15 mouse cellular contexts compared by ENCODE assay signal in the genomic region with DNA sequence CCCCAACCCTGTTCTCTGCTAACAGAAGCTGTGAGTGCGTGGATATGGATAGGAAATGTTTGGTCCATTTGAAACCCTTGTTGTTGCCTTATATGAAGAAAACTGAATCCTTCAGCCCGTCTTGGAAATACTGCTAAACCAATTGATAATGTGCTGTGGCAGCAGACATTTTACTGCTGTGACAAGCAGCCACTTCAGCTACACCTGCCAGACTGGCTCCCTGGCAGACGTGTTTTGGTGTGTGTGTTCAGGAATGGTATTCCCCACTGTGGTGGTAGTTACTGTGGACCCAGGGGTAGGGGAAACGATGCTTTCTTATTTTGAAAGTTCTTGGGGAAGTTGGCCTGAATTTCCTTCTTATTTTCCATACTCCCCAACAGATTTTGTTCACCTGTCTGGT.
"Had no signal": no experiment of that assay in that cellular context is flagged by ENCODE, and none has a peak within 500 bp of the region (broad histone marks: within the 10 kb centered on the region; RNA-seq: fewer than 3 reads in every experiment).

No protein-coding gene starts in this region.

- H3K27ac ChIP-seq: lung, embryonic 15.5 days; macrophage; midbrain, embryonic 13.5 days; midbrain, embryonic 15.5 days; neural tube, embryonic 12.5 days; stomach, embryonic 15.5 days; stomach, postnatal 0 days had no signal

- H3K4me3 ChIP-seq: lung, embryonic 15.5 days; megakaryocyte, embryonic 14.5 days; midbrain, embryonic 13.5 days; midbrain, embryonic 15.5 days; neural tube, embryonic 12.5 days; stomach, embryonic 15.5 days had no signal

- DNase-seq: lung, adult 2 months; lung, postnatal 14 days; lung, postnatal 36 days; right cerebral cortex, postnatal 14 days; thymus, adult 2 months; thymus, postnatal 25 days; thymus, postnatal 4 days had no signal
